Mouse (Mus musculus) embryonic facial prominence, embryonic 10.5 days (tissue): ENCODE results near the gene Fam19a1. TPM values are rescaled to one million over a fixed set of nuclear protein-coding genes. Genes with fewer than 3 reads are reported as not detected.

Source experiments
- DNase-seq: peaks from one replicate; pipeline ENCODE4 v3.0.0-alpha.2; 2017; ENCODE audit warnings: low spot score
- H3K27ac ChIP-seq: fragments of 300-500 bp; sonication (generic); replicated peaks from 2 replicates; pipeline ENCODE4 v1.5.1; 2016; ENCODE audit warnings: mild to moderate bottlenecking
- H3K27me3 ChIP-seq: fragments of 300-500 bp; sonication (generic); replicated peaks from 2 replicates; pipeline ENCODE4 v1.6.1; 2016; ENCODE audit warnings: low read depth, mild to moderate bottlenecking; ENCODE audit not compliant: poor library complexity, severe bottlenecking
- H3K36me3 ChIP-seq: fragments of 300-500 bp; sonication (generic); replicated peaks from 2 replicates; pipeline ENCODE4 v1.6.1; 2016; ENCODE audit warnings: mild to moderate bottlenecking, moderate library complexity
- H3K4me1 ChIP-seq: fragments of 300-500 bp; sonication (generic); 2 replicates; pipeline ENCODE4 v1.6.1; 2016
- H3K4me3 ChIP-seq: fragments of 300-500 bp; sonication (generic); 2 replicates; pipeline ENCODE4 v1.5.1; 2016; ENCODE audit warnings: mild to moderate bottlenecking, moderate library complexity
- H3K9me3 ChIP-seq: fragments of 300-500 bp; sonication (generic); 2 replicates; pipeline ENCODE4 v1.6.1; 2016; ENCODE audit warnings: mild to moderate bottlenecking
- WGBS: fragments of 180-500 bp; shearing (Covaris S2); methylation state at CpG from one replicate; pipeline ENCODE4 v1.1.7; 2016; 5-methylcytosine and 5-hydroxymethylcytosine counted together
- polyA plus RNA-seq: library from polyadenylated mRNA; unstranded; fragments of >200 nt; fragmentation: Nextera tagmentation; extraction: Ambion mirVana; gene quantifications from 2 replicates; pipeline ENCODE4 v1.2.1, GENCODE M21; 2016

Fam19a1 gene
- polyA plus RNA-seq, 1 experiment from 2014 or later = 0.82 TPM

GRCm38 (mm10) chr6:96631518-96631917, 518.6 kb downstream of the Fam19a1 start:
- Histone ChIP-seq H3K4me1 (no peaks in the 10 kb centered on the region), H3K27me3 (no peaks in the 10 kb centered on the region), H3K9me3 (no peaks in the 10 kb centered on the region), H3K4me3 (no peak overlapping the region), H3K36me3 (no peaks in the 10 kb centered on the region), H3K27ac (no peak overlapping the region)
- no peak for DNase-seq
- 81% methylated on average over 6 of the region's 6 CpGs for WGBS

GRCm38 (mm10) chr6:96632243-96632642, 519.3 kb downstream of the Fam19a1 start:
- Histone ChIP-seq H3K9me3 (no peaks in the 10 kb centered on the region), H3K4me1 (no peaks in the 10 kb centered on the region), H3K4me3 (no peak overlapping the region), H3K27me3 (no peaks in the 10 kb centered on the region), H3K36me3 (no peaks in the 10 kb centered on the region), H3K27ac (no peak overlapping the region)
- WGBS = 84% methylated on average over 3 of the region's 3 CpGs
- DNase-seq = no peak

- Histone ChIP-seq H3K27me3 (no peaks in the 10 kb centered on the region), H3K27ac (no peak overlapping the region), H3K9me3 (no peaks in the 10 kb centered on the region), H3K36me3 (no peaks in the 10 kb centered on the region), H3K4me1 (no peaks in the 10 kb centered on the region), H3K4me3 (no peak overlapping the region)
- 88% methylated on average over 2 of the region's 2 CpGs for WGBS
- no peak for DNase-seq
Measured at GRCm38 (mm10) chr6:96635663-96636062, 522.7 kb downstream of the Fam19a1 start.

GRCm38 (mm10) chr6:96648742-96649141, 535.8 kb downstream of the Fam19a1 start:
- Histone ChIP-seq H3K4me1 (no peaks in the 10 kb centered on the region), H3K27me3 (no peaks in the 10 kb centered on the region), H3K36me3 (no peaks in the 10 kb centered on the region), H3K27ac (no peak overlapping the region), H3K9me3 (no peaks in the 10 kb centered on the region), H3K4me3 (no peak overlapping the region)
- 87% methylated on average over 2 of the region's 2 CpGs for WGBS
- no peak for DNase-seq

- Histone ChIP-seq H3K27me3 (no peaks in the 10 kb centered on the region), H3K4me3 (no peak overlapping the region), H3K4me1 (no peaks in the 10 kb centered on the region), H3K9me3 (no peaks in the 10 kb centered on the region), H3K27ac (no peak overlapping the region), H3K36me3 (no peaks in the 10 kb centered on the region)
- WGBS = 89% methylated on average over 5 of the region's 5 CpGs
- no peak for DNase-seq
Measured at GRCm38 (mm10) chr6:96649267-96649666, 536.3 kb downstream of the Fam19a1 start.

GRCm38 (mm10) chr6:96666311-96666710, 553.4 kb downstream of the Fam19a1 start:
- H3K4me3 ChIP-seq = no peak overlapping the region
- no peaks in the 10 kb centered on the region for H3K36me3 ChIP-seq
- H3K4me1 ChIP-seq = no peaks in the 10 kb centered on the region
- no peak for DNase-seq
- no peaks in the 10 kb centered on the region for H3K27me3 ChIP-seq
- H3K9me3 ChIP-seq = no peaks in the 10 kb centered on the region
- no peak overlapping the region for H3K27ac ChIP-seq
- WGBS = 94% methylated on average over 1 of the region's 1 CpGs

GRCm38 (mm10) chr6:96677813-96678212, 564.9 kb downstream of the Fam19a1 start:
- Histone ChIP-seq H3K36me3 (no peaks in the 10 kb centered on the region), H3K4me3 (no peak overlapping the region), H3K9me3 (no peaks in the 10 kb centered on the region), H3K27me3 (no peaks in the 10 kb centered on the region), H3K4me1 (no peaks in the 10 kb centered on the region), H3K27ac (no peak overlapping the region)
- 81% methylated on average over 3 of the region's 3 CpGs for WGBS
- DNase-seq = no peak

Other genes starting within 250 kb of the Fam19a1 start
- gene 1700123L14Rik, start 53.1 kb downstream of the Fam19a1 start, polyA plus RNA-seq = not detected in 2 replicates